Mouse (Mus musculus) MEL (cell line): ENCODE measurements around the gene Sars.

Experiments
- CHD1 ChIP-seq: IDR thresholded peaks from 2 replicates; pipeline ENCODE4 v1.6.1; 2012; ENCODE audit warnings: low read depth, mild to moderate bottlenecking, inconsistent platforms, low read length, improper control_type of control experiment
- EP300 ChIP-seq, 2 experiments: IDR thresholded peaks; 2 replicates each; pipeline ENCODE4 v1.6.1; 2011; ENCODE audit warnings: improper control_type of control experiment in 2 of 2, low read length in 2 of 2, low read depth in 1 of 2, mild to moderate bottlenecking in 1 of 2
- POLR2A ChIP-seq, 2 experiments: IDR thresholded peaks; 2 replicates each; pipeline ENCODE4 v1.6.1; 2011 to 2012; ENCODE audit warnings: low read length in 2 of 2, mild to moderate bottlenecking in 2 of 2, control low read depth in 1 of 2, improper control_type of control experiment in 1 of 2, low read depth in 1 of 2, moderate library complexity in 1 of 2; ENCODE audit not compliant: control insufficient read depth in 1 of 2, insufficient read depth in 1 of 2, poor library complexity in 1 of 2

DNA sequence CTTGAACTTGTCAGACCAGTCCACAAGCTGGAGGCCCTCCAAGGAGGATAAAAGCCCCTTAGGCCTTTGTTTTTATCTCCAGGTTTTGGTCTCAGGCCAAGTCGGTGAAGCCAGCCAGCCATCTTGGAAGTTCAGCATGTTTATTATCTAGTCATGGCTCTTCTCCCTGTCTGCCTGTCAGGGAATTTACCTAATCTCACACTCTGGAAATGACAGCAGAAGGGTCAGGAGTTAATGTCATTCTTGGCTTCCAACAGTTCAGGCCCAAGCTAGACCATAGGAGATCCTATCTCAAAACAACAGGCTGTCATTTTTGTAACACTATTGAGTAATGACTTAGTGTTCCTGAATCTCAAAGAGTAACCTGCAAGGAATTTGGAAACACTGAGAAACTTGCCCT is 9.2 kb upstream of the Sars start:
- TF ChIP-seq POLR2A (IDR thresholded peaks at IDR 0.05; ENCODE audit: control insufficient read depth in 1 of 2, insufficient read depth in 1 of 2, low read depth in 1 of 2, low read length in 2 of 2, poor library complexity in 1 of 2) (no peak), EP300 (IDR thresholded peaks at IDR 0.05; ENCODE audit: low read depth in 1 of 2, low read length in 2 of 2) (no peak), CHD1 (no peak)
